Mouse (Mus musculus) neutrophil, adult 5-6 weeks (primary cell): ENCODE data around the gene Abcg1. TPM values are rescaled to one million over a fixed set of nuclear protein-coding genes. Genes with fewer than 3 reads are reported as not detected.

Source experiments
- ATAC-seq: fragments of 151-379, 151-347 bp; 2 replicates; pipeline ENCODE4 v1.8.0; 2017; ENCODE audit warnings: mild to moderate bottlenecking, moderate TSS enrichment; ENCODE audit not compliant: insufficient number of reproducible peaks, poor library complexity, low FRiP score, severe bottlenecking; ENCODE audit errors: extremely low read depth
- total RNA-seq: library from RNA; stranded (forward); fragments of 200-1000 nt; gene quantifications from 2 replicates; pipeline ENCODE4 v1.2.3, GENCODE M21; 2017

The Abcg1 gene
- 80.2 and 90.7 TPM in 2 replicates for total RNA-seq

DNA sequence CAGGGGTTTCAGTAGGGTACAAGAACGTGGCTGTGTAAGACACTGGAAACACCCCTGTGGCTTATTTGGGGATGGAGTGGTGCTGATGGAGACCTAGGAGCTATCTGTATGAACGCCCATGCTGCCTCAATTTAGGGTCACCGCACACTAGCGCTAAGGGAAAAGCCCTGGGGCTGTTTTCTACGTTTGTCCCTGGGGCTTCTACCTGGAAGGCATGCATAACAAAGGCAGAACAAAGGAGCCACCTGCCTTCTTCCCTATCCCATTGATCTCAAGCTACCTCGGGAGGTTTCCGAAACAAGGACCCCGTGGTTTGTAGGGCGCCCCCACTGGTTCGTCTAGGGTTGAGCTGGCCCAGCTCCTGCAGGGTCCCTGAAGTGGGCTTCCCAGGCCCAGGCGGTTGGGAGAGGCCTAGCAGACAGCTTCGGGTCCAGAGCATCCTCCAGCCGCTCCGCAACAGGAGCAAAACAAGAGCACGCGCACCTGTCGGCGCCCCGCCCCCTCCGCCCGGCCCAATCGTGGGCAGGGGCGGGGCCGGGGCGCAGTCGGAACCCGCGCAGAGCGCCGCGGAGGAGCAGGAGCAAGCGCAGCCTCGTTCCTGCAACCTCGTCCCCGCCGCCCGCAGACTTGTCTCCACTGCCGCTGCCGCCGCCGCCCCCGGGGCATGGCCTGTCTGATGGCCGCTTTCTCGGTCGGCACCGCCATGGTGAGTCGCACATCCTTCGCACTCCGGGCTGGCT is at the start of gene Abcg1:
Abcg1 (plus strand) TSS at position 525 of the 740 bp plus-strand sequence.
- ATAC-seq, result peak; percentile 37

GRCm38 (mm10) chr17:31008416-31008815 is 49.1 kb upstream of the Abcg1 start:
- ATAC-seq, result no peak

DNA sequence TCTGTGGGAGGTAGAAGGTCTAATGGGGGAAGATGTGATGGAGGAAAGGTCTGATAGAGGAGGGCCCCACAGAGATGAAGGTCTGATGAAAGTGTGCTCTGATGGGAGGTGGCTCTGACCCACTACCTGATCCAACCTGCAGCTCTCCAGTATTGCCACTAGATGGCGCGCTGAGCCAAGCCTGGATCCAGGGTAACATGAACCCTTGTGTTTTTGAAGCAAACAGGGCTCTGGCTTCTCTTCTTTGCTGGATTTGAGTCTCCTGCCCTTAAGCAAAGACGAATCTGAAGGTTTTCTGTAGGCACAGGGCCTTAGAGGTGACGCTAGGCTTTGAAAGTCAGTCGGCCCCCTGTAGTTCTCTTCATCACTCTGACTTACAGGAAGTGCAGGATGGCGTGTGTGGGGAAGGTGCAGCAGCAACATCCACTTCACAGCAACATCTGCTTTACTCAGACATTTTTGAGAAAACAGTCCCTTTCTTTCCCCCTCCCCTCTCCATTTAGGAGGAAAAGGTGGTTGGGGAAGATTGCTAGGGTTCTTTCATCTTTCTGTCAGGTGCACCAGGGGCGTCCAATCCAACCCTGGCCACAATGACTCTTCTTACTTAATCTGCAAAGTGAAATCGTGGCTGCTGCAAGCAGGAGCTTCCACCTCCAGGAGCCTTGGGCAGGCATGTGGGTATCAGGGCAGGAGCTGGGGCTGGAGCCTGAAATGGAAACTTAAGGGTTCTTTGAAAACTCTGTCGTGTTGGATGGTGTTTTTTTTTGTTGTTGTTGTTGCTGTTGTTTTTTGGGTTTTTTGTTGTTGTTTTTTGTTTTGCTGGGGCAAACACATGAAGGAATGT is 45.7 kb upstream of the Abcg1 start:
- peak; percentile 82 for ATAC-seq

- ATAC-seq, result peak; percentile 69
These were observed 39.2 kb upstream of the Abcg1 start for GRCm38 (mm10) chr17:31018267-31018666.

GRCm38 (mm10) chr17:31019505-31019904 is 38.0 kb upstream of the Abcg1 start:
- peak; percentile 52; the same call in 1 of the 2 replicates for ATAC-seq

DNA sequence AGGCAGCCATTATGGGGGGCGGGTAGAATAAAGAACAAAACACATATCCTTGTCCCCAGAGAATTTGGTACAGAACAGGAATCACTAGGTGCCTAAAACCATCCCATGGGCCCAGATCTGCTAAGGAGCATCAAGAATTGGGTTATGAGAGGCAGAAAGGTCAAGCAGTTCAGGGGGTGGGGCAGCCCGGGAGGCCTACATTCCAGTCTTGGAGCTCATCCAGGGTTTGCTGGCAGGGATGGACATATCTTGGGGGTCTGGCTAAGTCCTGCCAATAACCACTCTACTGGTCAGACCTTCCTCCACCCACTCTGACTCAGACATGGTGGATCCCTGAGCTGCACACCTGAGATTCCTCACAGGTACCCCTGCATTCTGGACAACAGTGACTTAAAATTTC is 37.4 kb upstream of the Abcg1 start:
- no peak for ATAC-seq

- ATAC-seq, result no peak
These were observed 36.2 kb upstream of the Abcg1 start for GRCm38 (mm10) chr17:31021276-31021675.

- ATAC-seq, result no peak
These were observed 33.2 kb upstream of the Abcg1 start for GRCm38 (mm10) chr17:31024125-31024781.

DNA sequence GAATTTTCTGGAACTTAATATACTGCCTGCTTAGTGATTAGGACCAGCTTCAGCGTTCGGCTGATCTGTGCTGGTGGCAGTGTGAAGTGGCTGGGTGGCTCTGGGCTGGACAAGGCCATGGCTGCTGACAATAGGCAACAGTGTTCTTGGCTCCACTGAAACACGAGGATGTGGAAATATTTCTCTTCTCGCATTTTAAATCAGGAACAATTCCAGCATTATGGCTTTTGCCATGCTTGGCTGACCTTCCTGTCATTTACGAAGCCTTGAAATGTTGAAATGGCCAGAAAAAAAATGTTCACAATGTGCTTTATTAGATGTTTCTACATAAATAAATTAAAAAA is 32.7 kb upstream of the Abcg1 start:
- ATAC-seq, result no peak

GRCm38 (mm10) chr17:31026986-31027385 is 30.5 kb upstream of the Abcg1 start:
- no peak for ATAC-seq

GRCm38 (mm10) chr17:31027723-31028122 is 29.8 kb upstream of the Abcg1 start:
- no peak for ATAC-seq

GRCm38 (mm10) chr17:31028821-31029370 is 28.6 kb upstream of the Abcg1 start:
- ATAC-seq, result no peak

DNA sequence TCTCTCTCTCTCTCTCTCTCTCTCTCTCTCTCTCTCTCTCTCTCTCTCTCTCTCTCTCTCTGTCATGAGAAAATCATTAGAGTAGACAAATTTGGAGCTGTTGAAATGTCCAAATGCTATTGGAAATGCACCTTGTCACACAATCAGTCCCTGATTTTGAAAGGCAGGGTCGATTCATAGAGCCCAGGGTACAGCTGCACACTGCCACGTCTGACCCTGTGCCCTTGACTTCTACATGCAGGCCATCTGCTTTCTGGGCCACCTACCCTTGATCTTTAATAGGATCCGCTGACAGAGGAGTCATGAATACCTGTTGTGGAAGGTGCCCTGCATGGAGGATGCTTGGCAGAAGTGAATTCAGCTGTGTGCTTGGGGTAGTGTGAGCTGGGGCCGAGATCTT is 28.1 kb upstream of the Abcg1 start:
- no peak for ATAC-seq

DNA sequence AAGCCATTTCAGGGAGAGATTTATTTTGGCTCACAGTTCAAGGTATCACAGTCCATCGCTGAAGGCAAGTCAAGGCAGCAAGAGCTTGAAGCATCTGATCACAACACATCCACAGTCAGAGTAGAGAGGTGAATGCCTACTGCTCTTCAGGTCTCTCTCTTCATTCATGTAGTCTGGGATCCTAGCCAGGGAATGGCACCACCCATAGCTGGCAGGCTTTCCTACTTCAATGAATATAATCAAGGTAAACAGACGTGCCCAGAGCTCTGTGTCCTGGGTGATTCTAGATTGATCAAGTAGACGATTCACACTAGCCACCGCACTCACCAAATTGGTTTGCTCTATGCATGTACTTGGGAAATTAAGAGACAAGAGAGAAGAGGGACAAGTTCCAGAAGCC is 25.1 kb upstream of the Abcg1 start:
- no peak for ATAC-seq

GRCm38 (mm10) chr17:31033251-31033650 is 24.2 kb upstream of the Abcg1 start:
- no peak for ATAC-seq

DNA sequence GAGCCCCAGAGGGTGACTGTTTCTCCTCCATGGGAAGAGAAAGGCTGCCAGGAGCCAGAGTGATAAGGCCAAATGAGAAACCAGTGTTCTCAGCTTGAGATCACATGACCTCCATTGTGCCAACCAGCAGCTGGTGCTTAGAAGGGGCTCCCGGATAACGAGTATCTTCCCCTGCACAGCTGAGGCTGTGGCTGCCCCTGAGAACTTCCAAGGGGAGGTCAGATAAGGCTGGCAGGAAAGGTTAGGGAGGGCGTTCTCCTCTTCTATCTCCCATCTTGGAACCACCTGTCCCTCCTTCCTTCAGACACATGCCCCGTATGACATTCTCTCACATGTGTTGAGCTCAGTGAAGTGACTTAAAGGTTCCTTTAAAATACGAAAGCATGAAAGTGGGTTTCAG is 23.3 kb upstream of the Abcg1 start:
- no peak for ATAC-seq

GRCm38 (mm10) chr17:31034674-31035356 is 22.7 kb upstream of the Abcg1 start:
- ATAC-seq, result no peak

DNA sequence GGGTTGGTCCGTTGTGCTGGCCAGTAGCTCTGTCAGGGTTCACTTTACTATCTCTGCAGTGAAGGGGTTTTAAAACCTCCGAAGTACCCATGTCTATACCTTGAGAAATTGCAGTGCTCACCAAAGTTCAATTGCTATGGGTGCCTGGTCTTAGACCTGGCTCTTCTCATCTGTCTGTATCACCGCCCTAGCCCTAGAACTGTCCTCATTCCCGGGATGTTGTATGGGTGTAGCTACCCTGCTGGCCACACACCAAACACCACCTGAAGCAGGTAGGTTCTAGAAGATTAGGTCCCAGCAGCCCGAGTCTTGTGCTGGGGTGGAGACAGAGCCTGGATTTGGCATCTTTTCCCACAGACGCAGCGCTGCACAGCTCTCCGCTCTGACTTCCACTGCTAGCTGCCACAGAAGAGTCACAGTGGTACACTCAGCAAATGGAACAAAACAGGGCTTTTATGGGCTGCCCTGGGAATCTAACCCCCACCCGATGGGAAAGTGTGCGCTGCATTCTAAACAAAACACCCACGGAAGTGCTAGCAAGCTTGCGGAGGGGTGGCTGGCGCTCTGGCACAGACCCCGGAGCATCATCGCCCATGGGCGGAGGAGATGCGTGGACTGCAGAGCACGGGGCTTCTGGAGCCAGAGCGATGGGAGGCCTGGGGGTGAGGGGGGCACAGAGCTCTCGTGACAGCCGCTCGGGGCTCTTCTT is 21.2 kb upstream of the Abcg1 start:
- ATAC-seq, result no peak
